Mouse (Mus musculus): Measurements from ENCODE around the gene Vmn1r192. TPM values are rescaled to one million over a fixed set of nuclear protein-coding genes. Genes with fewer than 3 reads are reported as not detected.

The Vmn1r192 gene
- total RNA-seq (2023), result not detected in 2 replicates

GRCm38 (mm10) chr13:22191041-22191440 lies at the start of gene Vmn1r192:
Gene Vmn1r192, minus strand, starts transcription at chr13:22191141.

GRCm38 (mm10) chr13:22223060-22223459 lies 32.1 kb upstream of the Vmn1r192 start, which contains the start of gene Vmn1r193:
Gene Vmn1r193, minus strand, starts transcription at chr13:22223160.

GRCm38 (mm10) chr13:22183869-22184268 lies 7.1 kb downstream of the Vmn1r192 start, which contains the start of gene Vmn1r191:
Gene Vmn1r191, minus strand, starts transcription at chr13:22183969.

Other genes starting within 250 kb of the Vmn1r192 start
- gene Zfp184, start 246.0 kb downstream of the Vmn1r192 start, total RNA-seq (2023), result 0.36 and 0.54 TPM in 2 replicates
- gene Pom121l2, start 209.9 kb downstream of the Vmn1r192 start, total RNA-seq (2023), result not detected in 2 replicates
- gene Prss16, start 181.4 kb downstream of the Vmn1r192 start, total RNA-seq (2023), result 1.2 and 3.2 TPM in 2 replicates
- gene Hist1h2ah, start 155.6 kb downstream of the Vmn1r192 start, total RNA-seq (2023), result 251 and 417 TPM in 2 replicates
- 727 and 900 TPM in 2 replicates for gene Hist1h2bk, start 155.3 kb downstream of the Vmn1r192 start, total RNA-seq (2023)
- gene Hist1h4i, start 149.8 kb downstream of the Vmn1r192 start, total RNA-seq (2023), result 223 and 313 TPM in 2 replicates
- gene Hist1h2ag, start 148.2 kb downstream of the Vmn1r192 start, total RNA-seq (2023), result 410 and 722 TPM in 2 replicates
- 470 and 634 TPM in 2 replicates for gene Hist1h2bj, start 147.9 kb downstream of the Vmn1r192 start, total RNA-seq (2023)
- gene Vmn1r188, start 106.7 kb downstream of the Vmn1r192 start, total RNA-seq (2023), result not detected in 2 replicates
- not detected in 2 replicates for gene Vmn1r189, start 85.3 kb downstream of the Vmn1r192 start, total RNA-seq (2023)
- gene Vmn1r191, start 7.2 kb downstream of the Vmn1r192 start, total RNA-seq (2023), result not detected in 2 replicates
- gene Vmn1r193, start 32.0 kb upstream of the Vmn1r192 start, total RNA-seq (2023), result not detected in 2 replicates
- gene Vmn1r194, start 53.1 kb upstream of the Vmn1r192 start, total RNA-seq (2023), result not detected in 2 replicates
- not detected in 2 replicates for gene Vmn1r195, start 79.4 kb upstream of the Vmn1r192 start, total RNA-seq (2023)
- gene Vmn1r196, start 98.8 kb upstream of the Vmn1r192 start, total RNA-seq (2023), result not detected in 2 replicates
- gene Vmn1r197, start 133.4 kb upstream of the Vmn1r192 start, total RNA-seq (2023), result not detected in 2 replicates
- not detected in 2 replicates for gene Vmn1r198, start 159.2 kb upstream of the Vmn1r192 start, total RNA-seq (2023)
- gene Vmn1r199, start 188.7 kb upstream of the Vmn1r192 start, total RNA-seq (2023), result not detected in 2 replicates
- not detected in 2 replicates for gene Vmn1r200, start 199.2 kb upstream of the Vmn1r192 start, total RNA-seq (2023)